Comparison of ENCODE assay signal across 8 mouse cellular contexts in the genomic region with DNA sequence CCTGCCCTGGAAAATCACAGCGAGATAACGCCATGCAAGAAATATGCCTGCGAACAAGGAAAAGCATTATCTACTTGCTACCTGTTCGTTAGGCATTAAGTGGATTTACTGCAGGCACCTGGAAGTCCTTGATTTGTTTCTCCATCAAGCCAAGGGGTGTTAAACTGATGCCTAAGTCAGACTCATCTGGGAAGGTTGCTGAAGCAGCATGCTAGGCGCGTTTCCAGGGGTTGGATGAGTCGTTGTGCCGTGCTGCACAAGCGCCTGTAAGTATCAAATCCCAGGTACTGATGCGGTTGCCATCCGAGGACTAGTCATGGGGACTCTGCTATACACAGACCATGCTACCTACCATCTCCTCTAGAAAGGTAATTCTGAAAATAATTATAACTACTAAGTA. TPM values are rescaled to one million over a fixed set of nuclear protein-coding genes. Genes with fewer than 3 reads are reported as not detected.
DNase-seq lines count a peak whose midpoint lies in the region; ATAC-seq and TF ChIP-seq lines count a peak whose summit lies in the region.

No protein-coding gene starts in this region.

- H3K36me3 ChIP-seq in liver, embryonic 14.5 days (replicated peaks; ENCODE audit: control insufficient read depth, insufficient read depth, low read depth), result no peaks in the 10 kb centered on the region

- intact Hi-C loops in gastrocnemius, adult 2 months (cut with DNase I), result loop anchor here (2.0 to 5.0 kb wide), 3 partner anchors 42 to 194 kb away; no protein-coding TSS in a partner anchor
- intact Hi-C loops in gastrocnemius, postnatal 14 days (cut with DNase I; ENCODE audit: low total_unique reads), result loop anchor here (5.0 kb wide), 1 partner anchor 192 kb away; no protein-coding TSS in a partner anchor
- intact Hi-C loops in gastrocnemius, postnatal 36 days (cut with DNase I), result loop anchor here (1.0 to 10.0 kb wide), 3 partner anchors 194 to 344 kb away; no protein-coding TSS in a partner anchor

- 20% methylated on average over 11 of the region's 11 CpGs for WGBS in liver, embryonic 14.5 days (ENCODE audit: insufficient replicate concordance)

- no peaks in the 10 kb centered on the region for H3K9me3 ChIP-seq in liver, embryonic 14.5 days (ENCODE audit: control insufficient read depth, low read length)

- no peak for DNase-seq in gastrocnemius, adult 2 months
- DNase-seq in gastrocnemius, postnatal 14 days, result no peak
- DNase-seq in 3T3-L1 (ENCODE audit: low read depth, low spot score), result peak; percentile 62
- DNase-seq in forelimb bud, embryonic 11.5 days (ENCODE audit: low read depth, low spot score), result peak; percentile 26
- no peak for DNase-seq in liver, embryonic 14.5 days (ENCODE audit: low read depth in 3 of 3, low spot score in 3 of 3)
- no peak for DNase-seq in spleen, postnatal 10 days (ENCODE audit: low spot score in 2 of 2)
- DNase-seq in left cerebral cortex, adult 18-20 months (ENCODE audit: low spot score in 2 of 2), result no peak
- DNase-seq in gastrocnemius, postnatal 36 days, result no peak

- H3K4me2 ChIP-seq in liver, embryonic 14.5 days (ENCODE audit: low read depth), result peak overlapping the region; percentile 56; the same call in 1 of the 2 replicates

- H3K4me1 ChIP-seq in liver, embryonic 14.5 days (replicated peaks; ENCODE audit: control insufficient read depth in 2 of 2, insufficient read depth in 2 of 2, low read length in 1 of 2), result peaks cover 0 to 8% of the 10 kb centered on the region in 2 experiments; a peak in 2 of 4 replicates

- no peak for ATAC-seq in liver, embryonic 14.5 days (ENCODE audit: insufficient read depth)

- no peak for TF ChIP-seq CTCF in gastrocnemius, adult 2 months (IDR thresholded peaks at IDR 0.05)
- TF ChIP-seq CTCF in liver, embryonic 14.5 days (IDR thresholded peaks at IDR 0.05; ENCODE audit: low read depth), result no peak

- TF ChIP-seq EP300 in liver, embryonic 14.5 days (IDR thresholded peaks at IDR 0.05; ENCODE audit: low read depth), result no peak

- peaks cover 44% of the 10 kb centered on the region for H3K27me3 ChIP-seq in liver, embryonic 14.5 days (ENCODE audit: control insufficient read depth, insufficient read depth, low read length)

- H3K27ac ChIP-seq in gastrocnemius, adult 2 months, result peak overlapping the region; percentile 94
- H3K27ac ChIP-seq in liver, embryonic 14.5 days, result no peak overlapping the region

- no peak overlapping the region for H3K9ac ChIP-seq in liver, embryonic 14.5 days (replicated peaks)

- H3K4me3 ChIP-seq in gastrocnemius, adult 2 months, result peak overlapping the region; percentile 72
- H3K4me3 ChIP-seq in liver, embryonic 14.5 days (ENCODE audit: insufficient read depth in 1 of 2, low read depth in 2 of 2, low read length in 2 of 2), result no peak overlapping the region

RNA-seq across cellular contexts. Expression of a gene that starts 0.6 kb away (rescaled TPM):
- 10 to 100 TPM; 35.9 to 43.2 TPM for total RNA-seq in gastrocnemius, adult 2 months (2021)
- total RNA-seq in gastrocnemius, postnatal 14 days (2021), result 10 to 100 TPM; 41.0 to 48.3 TPM
- polyA plus RNA-seq in liver, embryonic 14.5 days (2012; rRNA removed), result 0.62 and 0.92 TPM in 2 replicates
- 2.8 and 3.0 TPM in 2 replicates for polyA plus RNA-seq in liver, embryonic 14.5 days (2014; fragmentation: Nextera tagmentation; extraction: Ambion mirVana)
- 10 to 100 TPM; 58.6 to 65.9 TPM for total RNA-seq in left cerebral cortex, adult 18-20 months (2021)
- 10 to 100 TPM; 32.0 to 39.1 TPM for total RNA-seq in gastrocnemius, postnatal 36 days (2021)

RNA-seq across cellular contexts. Expression of a gene that starts 56.7 kb away (rescaled TPM):
- 1 to 10 TPM; 3.4 to 5.3 TPM for total RNA-seq in gastrocnemius, adult 2 months (2021)
- total RNA-seq in gastrocnemius, postnatal 14 days (2021), result 10 to 100 TPM in 1 of 2 experiments, 1 to 10 TPM in 1; 9.8 to 14.2 TPM
- polyA plus RNA-seq in liver, embryonic 14.5 days (2012; rRNA removed), result 1.1 and 2.7 TPM in 2 replicates
- polyA plus RNA-seq in liver, embryonic 14.5 days (2014; fragmentation: Nextera tagmentation; extraction: Ambion mirVana), result 1.1 and 1.5 TPM in 2 replicates
- 100 to 1,000 TPM; 871 to 967 TPM for total RNA-seq in left cerebral cortex, adult 18-20 months (2021)
- total RNA-seq in gastrocnemius, postnatal 36 days (2021), result 1 to 10 TPM; 3.3 to 5.0 TPM

Comparison
In these comparisons a context has a peak if more than half of its experiments do, and no peak if none do; other contexts are left out.
1. DNase-seq: peak in 3T3-L1 (single experiment) and forelimb bud, embryonic 11.5 days (single experiment); none in gastrocnemius, adult 2 months (single experiment), gastrocnemius, postnatal 14 days (single experiment), liver, embryonic 14.5 days (0 of 3), spleen, postnatal 10 days (0 of 2), left cerebral cortex, adult 18-20 months (0 of 2) and gastrocnemius, postnatal 36 days (0 of 2).
2. RNA of a gene that starts 56.7 kb away (total RNA-seq): 871 to 967 TPM in left cerebral cortex, adult 18-20 months; 9.8 to 14.2 TPM in gastrocnemius, postnatal 14 days, 3.4 to 5.3 TPM in gastrocnemius, adult 2 months and 3.3 to 5.0 TPM in gastrocnemius, postnatal 36 days; every median in the first group is over 10 times any median in the second.